Mouse (Mus musculus): ENCODE measurements around the gene Ugt1a5. TPM values are rescaled to one million over a fixed set of nuclear protein-coding genes. Genes with fewer than 3 reads are reported as not detected.

Ugt1a5 gene
- polyA plus RNA-seq, 1 experiment from 2014 or later, result not detected

GRCm38 (mm10) chr1:88205294-88205922 is 39.6 kb downstream of the Ugt1a5 start, which contains the start of gene Dnajb3:
Gene Dnajb3, minus strand, starts transcription at chr1:88205782.
- H3K4me3 ChIP-seq (replicated peaks), result peak within 1 kb of the TSS; percentile 47
- H3K4me1 ChIP-seq (replicated peaks), result peaks cover 7% of the 10 kb centered on the region; the same call in 1 of the 2 replicates
- H3K9me3 ChIP-seq, result no peaks in the 10 kb centered on the region
- WGBS, result 8% methylated on average over 62 of the region's 62 CpGs
- no peaks in the 10 kb centered on the region; the same call in 1 of the 2 replicates for H3K36me3 ChIP-seq
- no peaks in the 10 kb centered on the region for H3K27me3 ChIP-seq
- peak; percentile 100 for ATAC-seq
- H3K27ac ChIP-seq, result no peak within 1 kb of the TSS
- H3K4me2 ChIP-seq (replicated peaks), result peak within 1 kb of the TSS; percentile 68
- peak within 1 kb of the TSS; percentile 73 for H3K9ac ChIP-seq (replicated peaks)

GRCm38 (mm10) chr1:88206843-88207479 is 41.1 kb downstream of the Ugt1a5 start:
- H3K27me3 ChIP-seq, result no peaks in the 10 kb centered on the region
- H3K4me2 ChIP-seq (replicated peaks), result no peak overlapping the region
- H3K4me1 ChIP-seq (replicated peaks), result peaks cover 7% of the 10 kb centered on the region; the same call in 1 of the 2 replicates
- H3K27ac ChIP-seq, result no peak overlapping the region
- H3K4me3 ChIP-seq (replicated peaks), result no peak overlapping the region
- peaks cover 8% of the 10 kb centered on the region for H3K9me3 ChIP-seq
- no peak for ATAC-seq
- no peak overlapping the region for H3K9ac ChIP-seq (replicated peaks)
- 85% methylated on average over 2 of the region's 2 CpGs for WGBS
- H3K36me3 ChIP-seq, result no peaks in the 10 kb centered on the region; the same call in 1 of the 2 replicates

- Histone ChIP-seq H3K36me3 (no peaks in the 10 kb centered on the region), H3K9ac (replicated peaks) (no peak within 1 kb of the TSS), H3K4me3 (replicated peaks) (no peak within 1 kb of the TSS), H3K4me1 (replicated peaks) (no peaks in the 10 kb centered on the region), H3K4me2 (replicated peaks) (no peak within 1 kb of the TSS), H3K27me3 (no peaks in the 10 kb centered on the region), H3K9me3 (peaks cover 52% of the 10 kb centered on the region), H3K27ac (no peak within 1 kb of the TSS)
- ATAC-seq, result 0 out of 2 replicates have a peak, but pooled peaks have one; percentile 6
- 70% methylated on average over 8 of the region's 8 CpGs for WGBS
Measured at GRCm38 (mm10) chr1:88211812-88212211, 46.0 kb downstream of the Ugt1a5 start, which contains the start of gene Ugt1a1. Gene Ugt1a1, plus strand, starts transcription at chr1:88211959.

- Histone ChIP-seq H3K27ac (no peak overlapping the region), H3K4me2 (replicated peaks) (no peak overlapping the region), H3K36me3 (no peaks in the 10 kb centered on the region), H3K27me3 (no peaks in the 10 kb centered on the region), H3K4me1 (replicated peaks) (no peaks in the 10 kb centered on the region), H3K9ac (replicated peaks) (no peak overlapping the region), H3K4me3 (replicated peaks) (no peak overlapping the region), H3K9me3 (peaks cover 59% of the 10 kb centered on the region)
- ATAC-seq, result no peak
- 62% methylated on average over 8 of the region's 8 CpGs for WGBS
Measured at GRCm38 (mm10) chr1:88212341-88213045, 46.7 kb downstream of the Ugt1a5 start.

GRCm38 (mm10) chr1:88213061-88213460 is 47.2 kb downstream of the Ugt1a5 start:
- WGBS, result 74% methylated on average over 1 of the region's 1 CpGs
- no peak for ATAC-seq

GRCm38 (mm10) chr1:88213766-88214461 is 48.1 kb downstream of the Ugt1a5 start:
- Histone ChIP-seq H3K4me2 (replicated peaks) (no peak overlapping the region), H3K9me3 (peaks cover 61% of the 10 kb centered on the region), H3K27ac (no peak overlapping the region), H3K36me3 (no peaks in the 10 kb centered on the region), H3K9ac (replicated peaks) (no peak overlapping the region), H3K4me3 (replicated peaks) (no peak overlapping the region), H3K4me1 (replicated peaks) (no peaks in the 10 kb centered on the region), H3K27me3 (no peaks in the 10 kb centered on the region)
- WGBS, result 84% methylated on average over 2 of the region's 2 CpGs
- ATAC-seq, result no peak; the same call in 1 of the 2 replicates

More at GRCm38 (mm10) chr1:88213061-88213460, 47.2 kb downstream of the Ugt1a5 start:
- Histone ChIP-seq H3K4me3 (replicated peaks) (no peak overlapping the region), H3K27ac (no peak overlapping the region), H3K36me3 (no peaks in the 10 kb centered on the region), H3K9ac (replicated peaks) (no peak overlapping the region), H3K4me1 (replicated peaks) (no peaks in the 10 kb centered on the region), H3K27me3 (no peaks in the 10 kb centered on the region), H3K9me3 (peaks cover 61% of the 10 kb centered on the region), H3K4me2 (replicated peaks) (no peak overlapping the region)

- Histone ChIP-seq H3K9ac (replicated peaks) (no peak overlapping the region), H3K27me3 (no peaks in the 10 kb centered on the region), H3K4me2 (replicated peaks) (no peak overlapping the region), H3K27ac (no peak overlapping the region), H3K4me1 (replicated peaks) (no peaks in the 10 kb centered on the region), H3K36me3 (no peaks in the 10 kb centered on the region), H3K9me3 (peaks cover 61% of the 10 kb centered on the region), H3K4me3 (replicated peaks) (no peak overlapping the region)
- 0 out of 2 replicates have a peak, but pooled peaks have one; percentile 10 for ATAC-seq
- 81% methylated on average over 2 of the region's 2 CpGs for WGBS
Measured at GRCm38 (mm10) chr1:88214462-88214952, 48.7 kb downstream of the Ugt1a5 start.

GRCm38 (mm10) chr1:88215466-88216380 is 49.9 kb downstream of the Ugt1a5 start:
- Histone ChIP-seq H3K4me3 (replicated peaks) (no peak overlapping the region), H3K9me3 (peaks cover 61% of the 10 kb centered on the region), H3K27ac (no peak overlapping the region), H3K4me2 (replicated peaks) (no peak overlapping the region), H3K4me1 (replicated peaks) (no peaks in the 10 kb centered on the region), H3K9ac (replicated peaks) (no peak overlapping the region), H3K36me3 (no peaks in the 10 kb centered on the region), H3K27me3 (no peaks in the 10 kb centered on the region)
- WGBS, result 69% methylated on average over 10 of the region's 10 CpGs
- ATAC-seq, result no peak

GRCm38 (mm10) chr1:88216551-88216950 is 50.7 kb downstream of the Ugt1a5 start:
- Histone ChIP-seq H3K4me1 (replicated peaks) (no peaks in the 10 kb centered on the region), H3K27me3 (no peaks in the 10 kb centered on the region), H3K4me2 (replicated peaks) (no peak overlapping the region), H3K27ac (no peak overlapping the region), H3K9me3 (peaks cover 58% of the 10 kb centered on the region), H3K4me3 (replicated peaks) (no peak overlapping the region), H3K36me3 (no peaks in the 10 kb centered on the region), H3K9ac (replicated peaks) (no peak overlapping the region)
- ATAC-seq, result no peak
- WGBS, result 59% methylated on average over 2 of the region's 2 CpGs

- WGBS, result 69% methylated on average over 2 of the region's 2 CpGs
- no peak overlapping the region for H3K9ac ChIP-seq (replicated peaks)
- H3K4me2 ChIP-seq (replicated peaks), result no peak overlapping the region
- no peaks in the 10 kb centered on the region for H3K27me3 ChIP-seq
- no peaks in the 10 kb centered on the region for H3K4me1 ChIP-seq (replicated peaks)
- peaks cover 54% of the 10 kb centered on the region for H3K9me3 ChIP-seq
- no peak for ATAC-seq
- no peak overlapping the region for H3K27ac ChIP-seq
- H3K4me3 ChIP-seq (replicated peaks), result no peak overlapping the region
- no peaks in the 10 kb centered on the region for H3K36me3 ChIP-seq
Measured at GRCm38 (mm10) chr1:88217144-88217543, 51.3 kb downstream of the Ugt1a5 start.

- no peak overlapping the region for H3K27ac ChIP-seq
- H3K36me3 ChIP-seq, result no peaks in the 10 kb centered on the region
- no peak for ATAC-seq
- no peak overlapping the region for H3K4me2 ChIP-seq (replicated peaks)
- no peaks in the 10 kb centered on the region for H3K27me3 ChIP-seq
- peaks cover 51% of the 10 kb centered on the region for H3K9me3 ChIP-seq
- H3K4me3 ChIP-seq (replicated peaks), result no peak overlapping the region
- no peaks in the 10 kb centered on the region for H3K4me1 ChIP-seq (replicated peaks)
- 39% methylated on average over 3 of the region's 3 CpGs for WGBS
- no peak overlapping the region for H3K9ac ChIP-seq (replicated peaks)
Measured at GRCm38 (mm10) chr1:88217576-88217975, 51.8 kb downstream of the Ugt1a5 start.

Data from midbrain, embryonic 13.5 days (tissue).